Mouse (Mus musculus): ENCODE measurements around the gene Bst2.

The Bst2 gene

GRCm38 (mm10) chr8:71519037-71519825 is 18.0 kb downstream of the Bst2 start:
- peak in 1 of 2 experiments; percentile 67 for DNase-seq (ENCODE audit: low spot score in 2 of 2)

DNA sequence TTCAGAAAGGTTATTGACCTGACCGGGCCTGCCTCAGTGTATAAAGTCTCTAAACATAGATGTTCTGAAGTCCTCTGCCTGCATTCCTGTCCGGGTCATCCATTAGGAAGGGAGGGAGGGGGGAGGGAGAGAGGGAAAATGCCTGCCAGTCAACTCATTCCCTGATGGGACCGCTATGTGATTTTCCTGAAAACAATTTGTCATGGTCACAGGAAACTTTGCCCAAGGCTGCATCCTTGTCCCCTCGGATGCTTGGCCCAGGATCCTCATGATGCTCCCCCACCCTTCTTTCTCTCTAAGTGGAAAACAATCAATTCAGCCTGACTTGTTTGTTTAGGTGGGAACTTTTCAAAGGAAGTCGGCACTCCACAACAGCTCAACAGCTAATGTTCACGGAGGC is 20.5 kb downstream of the Bst2 start:
- DNase-seq (ENCODE audit: low spot score in 2 of 2): no peak

- DNase-seq (ENCODE audit: low spot score in 2 of 2): no peak
Measured at GRCm38 (mm10) chr8:71515043-71515442, 22.2 kb downstream of the Bst2 start.

GRCm38 (mm10) chr8:71513018-71513754 is 24.1 kb downstream of the Bst2 start:
- no peak for DNase-seq (ENCODE audit: low spot score in 2 of 2)

- no peak for DNase-seq (ENCODE audit: low spot score in 2 of 2)
Measured at GRCm38 (mm10) chr8:71511644-71512043, 25.6 kb downstream of the Bst2 start, which contains the start of gene Plvap. Gene Plvap, minus strand, starts transcription at chr8:71511752.

DNA sequence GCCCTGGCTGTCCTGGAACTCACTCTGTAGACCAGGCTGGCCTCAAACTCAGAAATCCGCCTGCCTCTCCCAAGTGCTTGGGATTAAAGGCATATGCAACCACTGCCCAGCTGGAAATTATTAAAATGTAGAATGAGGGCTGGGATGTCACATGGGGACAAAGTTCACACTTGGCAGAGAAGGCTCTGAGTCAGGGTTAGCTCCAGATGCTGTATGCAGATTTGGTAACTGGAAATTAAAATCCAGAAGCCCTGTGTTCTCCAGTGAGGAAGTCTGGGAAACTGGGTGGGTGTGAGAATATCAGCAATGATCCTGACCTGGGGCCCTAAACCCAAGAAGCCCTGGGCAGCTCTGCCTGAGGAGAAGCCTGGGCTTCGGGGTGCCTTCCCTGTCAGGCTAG is 27.9 kb downstream of the Bst2 start:
- DNase-seq (ENCODE audit: low spot score in 2 of 2): no peak

- peak; percentile 92 for DNase-seq (ENCODE audit: low spot score in 2 of 2)
Measured at GRCm38 (mm10) chr8:71507589-71508104, 29.6 kb downstream of the Bst2 start.

DNA sequence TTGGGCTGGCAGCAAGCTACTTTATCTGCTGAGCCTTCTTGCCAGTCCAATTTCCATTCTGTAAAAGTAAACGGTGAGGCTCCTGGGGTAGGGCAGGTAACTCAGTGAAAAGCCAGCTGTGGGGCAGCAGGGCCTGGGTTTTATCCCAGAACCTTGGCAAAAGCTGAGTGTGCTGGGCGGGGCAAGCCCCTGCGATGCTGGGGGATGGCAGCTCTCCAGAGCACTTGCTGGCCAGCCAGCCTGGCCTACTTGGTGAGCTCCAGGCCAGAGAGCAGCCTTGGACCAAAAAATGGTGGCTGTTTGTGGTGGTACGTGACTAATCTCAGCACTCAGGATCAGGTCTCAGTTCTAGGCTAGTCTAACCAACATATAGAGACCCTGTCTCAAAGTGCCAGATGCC is 31.3 kb downstream of the Bst2 start:
- peak in 1 of 2 experiments; percentile 47 for DNase-seq (ENCODE audit: low spot score in 2 of 2)

DNA sequence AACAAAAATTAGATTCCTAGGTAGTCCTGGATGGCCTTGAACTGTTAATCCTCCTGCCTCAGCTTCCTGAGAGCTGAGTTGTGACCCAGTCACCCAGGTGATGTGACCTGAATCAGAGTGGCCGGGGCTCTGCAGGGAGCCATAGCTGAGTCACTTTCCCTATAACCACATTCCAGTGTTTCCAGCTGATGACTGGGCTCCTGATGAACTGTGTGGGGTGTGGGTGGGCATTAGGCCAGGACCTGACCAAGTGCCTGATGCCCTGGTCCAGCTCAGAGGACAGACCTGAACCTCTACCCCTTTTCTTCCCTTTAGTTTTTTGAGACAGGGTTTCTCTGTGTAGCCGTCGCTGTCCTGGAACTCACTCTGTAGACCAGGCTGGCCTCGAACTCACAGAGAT is 31.9 kb downstream of the Bst2 start:
- DNase-seq (ENCODE audit: low spot score in 2 of 2): no peak

- DNase-seq (ENCODE audit: low spot score in 2 of 2): no peak
Measured at GRCm38 (mm10) chr8:71504349-71504748, 32.9 kb downstream of the Bst2 start.

DNA sequence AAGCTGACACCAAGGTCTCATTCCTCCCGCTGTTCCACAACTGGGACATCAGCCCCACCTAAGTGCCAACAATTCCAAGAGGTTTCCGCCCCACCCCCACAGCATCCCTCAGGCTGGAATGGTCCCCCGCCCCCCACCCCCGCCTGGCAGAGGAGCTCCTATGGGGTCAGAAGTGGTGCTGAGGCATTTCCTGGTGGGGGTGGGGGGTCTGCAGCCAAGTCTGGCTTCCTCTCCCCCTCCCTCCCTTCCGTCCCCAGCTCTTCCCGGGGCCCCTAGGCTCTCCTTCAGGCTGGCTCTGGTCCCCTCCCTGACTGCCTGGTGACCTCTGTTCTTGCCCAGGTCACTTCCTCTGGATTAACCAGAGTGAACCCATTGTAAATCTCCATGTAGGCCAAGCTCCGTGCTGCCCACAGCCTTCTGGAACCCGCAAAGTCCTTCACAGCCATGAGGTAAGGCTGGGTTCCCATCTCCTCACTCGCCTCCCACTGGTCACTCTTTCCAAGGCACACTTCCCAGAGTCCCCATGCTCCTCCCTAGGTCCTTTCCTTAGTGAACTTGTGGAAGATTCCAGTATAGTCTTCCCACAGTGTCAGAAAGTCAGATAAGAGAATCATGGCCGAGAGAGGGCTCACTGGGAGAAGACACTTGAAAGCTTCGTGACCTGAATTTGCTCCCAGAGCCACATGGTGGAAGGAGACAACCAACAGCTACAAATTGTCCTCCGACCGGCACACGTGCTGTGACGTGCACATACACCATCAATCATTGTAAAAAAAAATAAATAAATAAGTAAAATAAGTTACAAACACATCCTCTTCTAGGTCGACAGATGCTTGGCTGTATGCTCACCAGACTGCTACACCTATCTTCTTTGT is 38.2 kb downstream of the Bst2 start:
- peak in 1 of 2 experiments; percentile 16 for DNase-seq (ENCODE audit: low spot score in 2 of 2)

GRCm38 (mm10) chr8:71497881-71498501 is 39.3 kb downstream of the Bst2 start:
- DNase-seq (ENCODE audit: low spot score in 2 of 2): peak in 1 of 2 experiments; percentile 23

DNA sequence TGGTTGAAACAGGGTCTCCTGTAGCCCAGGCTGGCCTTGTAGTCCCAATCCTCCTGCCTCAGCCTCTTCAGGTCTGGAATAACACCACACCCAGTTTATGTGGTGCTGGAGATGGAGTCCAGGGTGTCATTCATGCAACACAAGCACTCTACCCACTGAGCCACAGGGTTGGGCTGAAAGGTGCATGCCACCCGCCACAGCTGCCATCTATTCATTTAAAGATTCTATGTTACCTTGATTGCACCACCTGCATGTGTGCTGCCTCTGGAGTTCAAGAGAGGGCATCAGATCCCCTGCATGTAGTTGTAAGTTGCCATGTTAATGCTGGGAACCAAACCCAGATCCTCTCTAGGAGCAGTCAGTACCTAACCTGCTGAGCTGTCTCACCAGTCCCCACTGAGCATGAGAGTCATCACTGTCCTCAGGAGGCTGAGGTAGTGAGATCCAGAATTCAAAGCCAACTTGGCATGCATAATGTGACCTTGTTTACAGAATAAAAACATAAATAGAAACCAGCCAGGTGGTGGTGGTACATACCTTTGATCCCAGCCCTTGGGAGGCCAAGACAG is 40.1 kb downstream of the Bst2 start:
- no peak for DNase-seq (ENCODE audit: low spot score in 2 of 2)

DNA sequence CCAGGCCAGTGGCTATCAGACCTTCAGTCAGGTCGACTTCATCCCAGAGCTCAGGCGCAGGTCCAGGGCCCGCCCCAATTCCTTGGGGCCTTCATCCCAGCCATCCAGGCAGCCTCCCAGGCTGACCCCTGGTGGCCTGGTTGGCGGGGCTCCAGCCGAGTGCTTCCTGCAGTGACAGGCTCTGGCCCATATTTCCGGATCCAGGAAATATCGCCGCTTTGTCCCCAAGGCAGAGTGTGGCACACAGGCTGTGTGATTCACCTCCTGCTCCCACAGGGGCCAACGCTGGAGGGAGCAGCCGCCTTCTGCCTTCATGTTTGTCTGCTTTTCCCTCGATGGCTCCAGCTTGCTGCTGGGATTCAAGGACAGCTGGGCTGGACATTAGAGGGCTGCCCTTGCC is 40.8 kb downstream of the Bst2 start:
- DNase-seq (ENCODE audit: low spot score in 2 of 2): peak in 1 of 2 experiments; percentile 74

- DNase-seq (ENCODE audit: low spot score in 2 of 2): peak in 1 of 2 experiments; percentile 24
Measured at GRCm38 (mm10) chr8:71495811-71496210, 41.4 kb downstream of the Bst2 start.

DNA sequence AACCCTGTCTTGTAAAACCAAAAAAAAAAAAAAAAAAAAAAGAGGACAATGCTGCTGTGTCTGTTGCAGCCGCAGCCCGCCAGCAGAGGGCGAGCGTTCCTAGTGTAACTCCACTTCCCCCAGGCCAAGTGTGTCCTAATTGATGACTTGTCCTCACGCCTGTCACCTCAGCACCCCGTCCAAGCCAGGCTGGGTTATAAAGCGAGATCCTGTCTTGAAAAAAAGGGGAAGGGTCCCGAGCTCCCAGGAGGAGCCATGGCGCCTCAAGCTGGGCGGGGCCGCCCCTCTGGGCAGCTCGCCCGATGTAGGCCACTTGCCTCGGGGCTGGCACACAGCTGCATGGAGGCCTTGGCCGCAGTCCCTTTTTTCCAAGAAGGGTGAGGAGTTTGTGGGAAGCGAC is 42.2 kb downstream of the Bst2 start:
- peak; percentile 84 to 86 for DNase-seq (ENCODE audit: low spot score in 2 of 2)

- peak; percentile 92 to 95 for DNase-seq (ENCODE audit: low spot score in 2 of 2)
Measured at GRCm38 (mm10) chr8:71488454-71488853, 48.8 kb downstream of the Bst2 start.

GRCm38 (mm10) chr8:71487691-71488445 is 49.4 kb downstream of the Bst2 start, which contains the start of gene Gtpbp3:
Gene Gtpbp3, plus strand, starts transcription at chr8:71488103.
- DNase-seq (ENCODE audit: low spot score in 2 of 2): peak; percentile 84 to 87

- DNase-seq (ENCODE audit: low spot score in 2 of 2): no peak
Measured at GRCm38 (mm10) chr8:71486136-71486529, 51.1 kb downstream of the Bst2 start.
